Mouse (Mus musculus): Measurements from ENCODE around the gene Tns1.

DNA sequence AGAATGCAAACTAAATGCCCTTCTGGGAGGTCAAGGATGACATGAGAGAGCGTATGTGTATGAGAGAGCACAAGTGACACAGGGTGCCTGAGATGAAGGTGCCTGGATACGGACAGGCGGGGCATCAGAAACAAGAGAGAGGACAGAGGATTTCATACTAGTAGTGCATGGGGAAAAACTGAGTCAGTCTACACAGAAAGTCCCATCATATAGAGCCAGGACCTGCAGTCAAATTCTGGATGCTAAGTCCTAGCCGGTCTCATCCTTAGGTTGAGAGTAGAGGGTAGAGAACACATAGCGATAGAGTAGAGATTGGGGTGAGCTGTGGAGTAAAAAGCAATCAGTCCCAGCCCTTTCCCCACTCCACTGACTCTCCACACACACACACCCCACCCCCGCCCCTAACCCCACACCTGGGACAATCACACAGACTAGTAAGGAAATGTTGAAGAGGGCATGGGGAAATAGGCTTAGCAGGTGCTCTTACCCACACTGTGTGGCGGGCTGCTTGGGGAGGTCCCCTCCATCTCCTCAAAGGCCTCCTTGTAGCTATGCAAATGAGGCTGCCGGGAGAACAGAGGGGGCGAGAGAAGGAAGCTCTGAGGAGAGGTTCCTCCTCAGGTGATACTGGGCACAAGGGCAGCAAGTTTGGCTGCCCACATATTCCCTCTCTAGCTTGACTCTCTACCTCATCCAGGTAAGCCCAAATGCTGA lies 183.6 kb downstream of the Tns1 start:
- TF ChIP-seq USF1 (IDR thresholded peaks at IDR 0.05; ENCODE audit: low read depth), result no peak
- no peak for TF ChIP-seq POLR2A (IDR thresholded peaks at IDR 0.05; ENCODE audit: insufficient read length, low read depth)
- no peak for TF ChIP-seq CEBPB (IDR thresholded peaks at IDR 0.05; ENCODE audit: insufficient read depth, poor library complexity, severe bottlenecking)
- no peak for TF ChIP-seq POLR2AphosphoS2 (IDR thresholded peaks at IDR 0.05; ENCODE audit: insufficient read length, low read depth)
- no peak for TF ChIP-seq MAX (IDR thresholded peaks at IDR 0.05; ENCODE audit: low read depth)
- no peak for TF ChIP-seq E2F4 (IDR thresholded peaks at IDR 0.05; ENCODE audit: insufficient read depth)
- no peak for TF ChIP-seq TCF12 (IDR thresholded peaks at IDR 0.05; ENCODE audit: insufficient read depth, poor library complexity, severe bottlenecking)
- no peak for TF ChIP-seq SRF (IDR thresholded peaks at IDR 0.05; ENCODE audit: control insufficient read depth, insufficient read length, low read depth)
- TF ChIP-seq REST (IDR thresholded peaks at IDR 0.05; ENCODE audit: insufficient read depth, insufficient read length), result no peak
- no peak for TF ChIP-seq MYOD1 (IDR thresholded peaks at IDR 0.05; ENCODE audit: control insufficient read depth in 1 of 3, insufficient read length in 2 of 3, low read depth in 2 of 3)
- TF ChIP-seq MYOG (IDR thresholded peaks at IDR 0.05; ENCODE audit: control insufficient read depth in 1 of 3, insufficient read depth in 1 of 3, insufficient read length in 2 of 3, low read depth in 2 of 3), result no peak
